Mouse (Mus musculus) lung, embryonic 15.5 days (tissue): Measurements from ENCODE around the gene Sox6. TPM values are rescaled to one million over a fixed set of nuclear protein-coding genes. Genes with fewer than 3 reads are reported as not detected.
A peak's percentile ranks its signal among the peaks of the same experiment; 100 is the strongest.

Experiments
- ATAC-seq: fragments of 200-750 bp; cut with Nextera tagmentation; 2 replicates; pipeline ENCODE4 v1.8.0; 2017; ENCODE audit warnings: moderate number of reproducible peaks, borderline replicate concordance; ENCODE audit not compliant: low FRiP score, low TSS enrichment; ENCODE audit errors: extremely low read depth
- H3K27ac ChIP-seq: fragments of 300-500 bp; sonication (generic); 2 replicates; pipeline ENCODE4 v1.5.1; 2015; ENCODE audit warnings: moderate library complexity, mild to moderate bottlenecking, inconsistent platforms
- H3K27me3 ChIP-seq: fragments of 300-500 bp; sonication (generic); 2 replicates; pipeline ENCODE4 v1.6.1; 2015; ENCODE audit warnings: inconsistent platforms
- H3K36me3 ChIP-seq: fragments of 300-500 bp; sonication (generic); 2 replicates; pipeline ENCODE4 v1.6.1; 2015; ENCODE audit warnings: inconsistent platforms
- H3K4me1 ChIP-seq: fragments of 300-500 bp; sonication (generic); 2 replicates; pipeline ENCODE4 v1.6.1; 2015; ENCODE audit warnings: inconsistent platforms
- H3K4me2 ChIP-seq: fragments of 300-500 bp; sonication (generic); 2 replicates; pipeline ENCODE4 v1.6.1; 2015; ENCODE audit warnings: inconsistent platforms, mild to moderate bottlenecking, moderate library complexity
- H3K4me3 ChIP-seq: fragments of 300-500 bp; sonication (generic); 2 replicates; pipeline ENCODE4 v1.5.1; 2015; ENCODE audit warnings: mild to moderate bottlenecking, inconsistent platforms
- H3K9ac ChIP-seq: fragments of 300-500 bp; sonication (generic); 2 replicates; pipeline ENCODE4 v1.6.1; 2015; ENCODE audit warnings: inconsistent platforms
- H3K9me3 ChIP-seq: fragments of 300-500 bp; sonication (generic); 2 replicates; pipeline ENCODE4 v1.6.1; 2016; ENCODE audit warnings: inconsistent platforms
- WGBS: fragments of 180-500 bp; shearing (Covaris S2); methylation state at CpG from one replicate; pipeline ENCODE4 v1.1.7; 2015; 5-methylcytosine and 5-hydroxymethylcytosine counted together
- polyA plus RNA-seq: library from polyadenylated mRNA; unstranded; fragments of >200 nt; fragmentation: Nextera tagmentation; extraction: Ambion mirVana; gene quantifications from 2 replicates; pipeline ENCODE4 v1.2.1, GENCODE M21; 2015

Gene Sox6
- polyA plus RNA-seq, 1 experiment from 2014 or later: 23.1 TPM

- ATAC-seq: no peak
- Histone ChIP-seq H3K27ac (no peak overlapping the region), H3K4me1 (peaks cover 44% of the 10 kb centered on the region), H3K4me2 (0 out of 2 replicates have a peak overlapping the region, but pooled peaks have one; percentile 16), H3K9ac (peak overlapping the region; percentile 3; the same call in 1 of the 2 replicates), H3K36me3 (no peaks in the 10 kb centered on the region), H3K9me3 (no peaks in the 10 kb centered on the region), H3K4me3 (no peak overlapping the region), H3K27me3 (no peaks in the 10 kb centered on the region)
- 39% methylated on average over 18 of the region's 18 CpGs for WGBS
Observed at GRCm38 (mm10) chr7:115666686-115667382, 371.8 kb downstream of the Sox6 start.

GRCm38 (mm10) chr7:115663399-115663798 lies 375.2 kb downstream of the Sox6 start:
- 78% methylated on average over 6 of the region's 6 CpGs for WGBS
- Histone ChIP-seq H3K4me1 (peaks cover 21% of the 10 kb centered on the region), H3K36me3 (no peaks in the 10 kb centered on the region), H3K9me3 (no peaks in the 10 kb centered on the region), H3K27me3 (no peaks in the 10 kb centered on the region), H3K27ac (no peak overlapping the region), H3K4me3 (no peak overlapping the region), H3K9ac (no peak overlapping the region), H3K4me2 (no peak overlapping the region)
- ATAC-seq: no peak

DNA sequence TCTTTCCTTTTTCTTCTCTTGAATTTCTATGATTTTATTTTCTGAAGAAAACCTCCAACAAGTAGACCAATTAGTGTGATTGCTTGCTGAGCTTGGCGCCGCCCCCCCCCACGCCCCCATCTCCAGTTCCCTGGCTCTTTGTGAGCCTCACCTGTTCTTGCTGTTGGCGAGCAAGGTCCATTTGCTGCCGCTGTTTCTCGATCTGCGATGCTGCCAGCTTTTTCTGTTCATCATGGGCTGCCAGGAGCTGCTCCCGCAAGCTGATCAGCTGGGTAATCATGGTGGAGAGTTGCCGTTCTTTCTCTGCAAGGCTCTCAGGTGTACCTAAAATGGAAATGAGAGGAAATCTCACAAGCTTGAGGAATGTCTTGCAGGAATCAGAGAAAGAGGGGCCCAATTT lies 376.5 kb downstream of the Sox6 start:
- 73% methylated on average over 9 of the region's 9 CpGs for WGBS
- H3K27me3 ChIP-seq: no peaks in the 10 kb centered on the region
- no peaks in the 10 kb centered on the region for H3K36me3 ChIP-seq
- no peak overlapping the region for H3K9ac ChIP-seq
- H3K4me1 ChIP-seq: peaks cover 13% of the 10 kb centered on the region
- no peak for ATAC-seq
- H3K4me2 ChIP-seq: no peak overlapping the region
- no peak overlapping the region for H3K27ac ChIP-seq
- H3K9me3 ChIP-seq: no peaks in the 10 kb centered on the region
- no peak overlapping the region for H3K4me3 ChIP-seq

DNA sequence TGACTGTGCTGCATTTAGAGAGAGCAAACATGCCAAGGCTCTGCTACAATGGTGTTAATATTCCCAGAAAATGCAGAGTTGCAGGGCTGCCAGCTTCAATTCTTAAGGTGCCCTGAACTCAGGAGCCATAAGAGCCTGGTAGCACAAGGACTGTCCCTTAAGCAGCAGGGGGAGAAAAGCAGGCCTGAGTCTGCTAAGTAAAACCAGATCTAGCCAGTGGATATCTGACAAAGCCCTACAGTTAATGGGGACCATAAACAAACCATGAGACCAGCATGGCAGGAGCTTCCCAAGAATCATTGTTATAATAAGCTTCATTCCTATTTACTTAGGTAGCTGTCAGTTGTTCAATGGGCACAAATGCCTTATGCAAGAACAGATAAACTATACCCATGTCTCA lies 391.9 kb downstream of the Sox6 start:
- no peaks in the 10 kb centered on the region for H3K9me3 ChIP-seq
- no peak for ATAC-seq
- no peaks in the 10 kb centered on the region for H3K36me3 ChIP-seq
- H3K4me3 ChIP-seq: no peak overlapping the region
- 0 out of 2 replicates have a peak, but pooled peaks cover 3% of the 10 kb centered on the region for H3K4me1 ChIP-seq
- no peak overlapping the region for H3K27ac ChIP-seq
- H3K9ac ChIP-seq: no peak overlapping the region
- H3K4me2 ChIP-seq: no peak overlapping the region
- no peaks in the 10 kb centered on the region for H3K27me3 ChIP-seq

DNA sequence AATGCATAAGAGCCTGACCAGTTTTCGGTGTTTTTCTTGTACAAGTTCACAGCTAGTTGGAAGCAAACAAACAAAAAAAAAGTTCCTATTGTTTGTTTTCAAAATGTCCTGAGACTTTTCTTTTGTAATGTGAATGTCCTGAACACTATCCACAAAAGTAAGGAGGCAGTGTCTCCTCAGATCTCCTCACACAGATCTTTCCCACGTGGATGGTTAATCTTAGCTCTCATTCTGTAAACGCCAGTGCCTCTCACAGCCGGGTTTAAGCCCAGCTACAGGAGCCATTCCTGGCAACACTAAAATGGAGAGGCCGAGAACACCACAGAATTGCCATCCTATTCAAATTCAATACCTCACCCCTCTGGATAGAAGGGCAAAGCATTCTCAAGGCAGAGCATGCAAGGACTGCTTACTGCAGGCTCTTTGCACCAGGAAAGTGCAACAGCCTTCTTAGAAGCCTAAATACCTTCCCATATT lies 392.6 kb downstream of the Sox6 start:
- H3K9ac ChIP-seq: no peak overlapping the region
- ATAC-seq: no peak
- H3K4me1 ChIP-seq: 0 out of 2 replicates have a peak, but pooled peaks cover 3% of the 10 kb centered on the region
- no peaks in the 10 kb centered on the region for H3K36me3 ChIP-seq
- H3K4me2 ChIP-seq: no peak overlapping the region
- H3K27ac ChIP-seq: no peak overlapping the region
- H3K27me3 ChIP-seq: no peaks in the 10 kb centered on the region
- WGBS: 35% methylated on average over 5 of the region's 5 CpGs
- H3K9me3 ChIP-seq: no peaks in the 10 kb centered on the region
- no peak overlapping the region for H3K4me3 ChIP-seq

DNA sequence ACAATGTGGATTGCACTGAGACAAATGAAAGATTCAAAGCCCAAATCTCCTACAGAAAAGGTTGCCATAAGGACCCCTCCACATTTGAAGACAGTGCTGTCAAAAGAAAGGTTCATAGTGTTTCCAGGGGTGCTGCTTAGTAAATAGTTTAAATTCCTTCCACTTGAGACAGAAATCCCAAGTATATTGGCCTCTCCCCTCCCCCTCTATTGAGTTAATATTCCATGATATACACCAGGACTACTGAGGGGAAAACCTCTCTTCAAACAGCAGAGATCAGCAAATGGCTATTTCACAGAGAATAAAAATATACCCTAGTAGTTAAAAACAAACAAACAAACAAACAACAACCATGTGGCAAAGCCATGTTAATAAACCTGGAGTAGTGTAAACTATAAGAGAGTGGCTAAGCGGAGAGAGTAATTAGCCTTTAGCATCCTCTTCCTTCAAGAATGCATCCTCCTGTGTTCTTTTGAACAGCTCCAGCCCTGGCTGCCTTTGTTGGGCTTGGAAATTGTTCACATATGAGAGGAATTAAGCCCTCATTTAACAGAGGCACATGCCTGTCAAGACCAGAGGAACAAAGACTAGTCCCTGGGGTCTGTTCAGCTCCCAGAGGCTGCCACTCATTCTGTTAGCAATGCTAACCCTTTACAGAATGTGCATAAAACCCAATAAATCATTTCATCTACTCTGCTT lies 393.2 kb downstream of the Sox6 start:
- no peaks in the 10 kb centered on the region for H3K9me3 ChIP-seq
- no peak overlapping the region for H3K9ac ChIP-seq
- H3K27me3 ChIP-seq: no peaks in the 10 kb centered on the region
- no peak for ATAC-seq
- H3K4me1 ChIP-seq: 0 out of 2 replicates have a peak, but pooled peaks cover 3% of the 10 kb centered on the region
- no peaks in the 10 kb centered on the region for H3K36me3 ChIP-seq
- no peak overlapping the region for H3K4me2 ChIP-seq
- WGBS: 80% methylated on average over 1 of the region's 1 CpGs
- H3K27ac ChIP-seq: no peak overlapping the region
- H3K4me3 ChIP-seq: no peak overlapping the region

DNA sequence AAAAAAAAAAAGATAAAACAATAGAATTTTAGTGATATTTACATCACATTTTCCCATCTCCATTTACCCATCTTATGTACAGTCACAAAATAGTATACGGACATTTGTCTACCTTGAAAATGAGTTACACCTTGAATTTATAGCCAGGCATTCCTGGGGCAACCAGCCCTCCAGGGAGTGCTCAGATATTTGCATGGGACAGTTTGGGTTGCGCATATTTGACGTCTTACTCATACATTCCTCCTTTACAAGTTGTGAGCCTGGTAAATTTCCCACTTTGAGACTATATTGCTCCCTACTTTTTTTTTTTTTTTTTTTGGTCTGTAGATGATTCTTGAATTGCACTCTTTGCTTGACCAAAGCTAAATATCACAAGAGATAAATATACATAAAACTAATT lies 407.9 kb downstream of the Sox6 start:
- no peak for ATAC-seq
- H3K4me2 ChIP-seq: no peak overlapping the region
- H3K9me3 ChIP-seq: no peaks in the 10 kb centered on the region
- H3K36me3 ChIP-seq: no peaks in the 10 kb centered on the region
- H3K27ac ChIP-seq: peak overlapping the region; percentile 37; the same call in 1 of the 2 replicates
- 76% methylated on average over 3 of the region's 3 CpGs for WGBS
- no peak overlapping the region for H3K4me3 ChIP-seq
- H3K9ac ChIP-seq: no peak overlapping the region
- peaks cover 17% of the 10 kb centered on the region for H3K4me1 ChIP-seq
- H3K27me3 ChIP-seq: no peaks in the 10 kb centered on the region

- no peak overlapping the region for H3K9ac ChIP-seq
- ATAC-seq: no peak
- no peak overlapping the region for H3K4me3 ChIP-seq
- H3K9me3 ChIP-seq: no peaks in the 10 kb centered on the region
- H3K36me3 ChIP-seq: no peaks in the 10 kb centered on the region
- H3K27ac ChIP-seq: peak overlapping the region; percentile 37; the same call in 1 of the 2 replicates
- H3K4me1 ChIP-seq: peaks cover 21% of the 10 kb centered on the region
- 55% methylated on average over 4 of the region's 4 CpGs for WGBS
- no peaks in the 10 kb centered on the region for H3K27me3 ChIP-seq
- H3K4me2 ChIP-seq: no peak overlapping the region
Observed at GRCm38 (mm10) chr7:115630287-115630686, 408.3 kb downstream of the Sox6 start.

DNA sequence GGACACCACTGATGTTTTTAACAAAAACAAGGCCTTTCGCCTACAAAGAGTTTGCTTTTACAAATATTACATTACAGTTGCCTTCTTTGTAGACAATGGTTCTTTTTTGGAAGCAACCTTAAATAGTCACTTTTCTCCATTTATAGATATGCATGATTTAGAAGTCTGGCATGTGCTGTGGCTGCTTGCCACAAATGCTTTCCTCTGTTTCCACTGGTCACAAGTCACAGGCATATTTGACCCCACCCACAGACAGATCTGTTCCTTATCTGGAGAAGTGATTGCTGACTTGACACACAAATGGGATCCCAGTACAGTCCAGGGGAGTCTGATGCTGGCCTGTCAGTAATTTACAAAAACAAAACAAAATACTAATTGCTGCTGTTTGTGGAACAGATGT lies 409.8 kb downstream of the Sox6 start:
- Histone ChIP-seq H3K36me3 (no peaks in the 10 kb centered on the region), H3K27me3 (no peaks in the 10 kb centered on the region), H3K27ac (no peak overlapping the region), H3K4me3 (no peak overlapping the region), H3K4me1 (peaks cover 37% of the 10 kb centered on the region), H3K9ac (no peak overlapping the region), H3K4me2 (no peak overlapping the region), H3K9me3 (no peaks in the 10 kb centered on the region)
- WGBS: 85% methylated on average over 1 of the region's 1 CpGs
- no peak for ATAC-seq

GRCm38 (mm10) chr7:115625956-115626355 lies 412.6 kb downstream of the Sox6 start:
- Histone ChIP-seq H3K4me3 (no peak overlapping the region), H3K4me1 (peaks cover 41% of the 10 kb centered on the region), H3K27me3 (no peaks in the 10 kb centered on the region), H3K9me3 (no peaks in the 10 kb centered on the region), H3K36me3 (no peaks in the 10 kb centered on the region), H3K9ac (no peak overlapping the region), H3K27ac (0 out of 2 replicates have a peak overlapping the region, but pooled peaks have one; percentile 62), H3K4me2 (no peak overlapping the region)
- no peak for ATAC-seq
- 27% methylated on average over 4 of the region's 4 CpGs for WGBS

- WGBS: 10% methylated on average over 8 of the region's 8 CpGs
- Histone ChIP-seq H3K27me3 (no peaks in the 10 kb centered on the region), H3K9me3 (no peaks in the 10 kb centered on the region), H3K9ac (no peak overlapping the region), H3K4me3 (no peak overlapping the region), H3K36me3 (no peaks in the 10 kb centered on the region), H3K27ac (peak overlapping the region; percentile 62; the same call in 1 of the 2 replicates), H3K4me1 (peaks cover 37% of the 10 kb centered on the region), H3K4me2 (peak overlapping the region; percentile 30; the same call in 1 of the 2 replicates)
- ATAC-seq: peak; percentile 73; the same call in 1 of the 2 replicates
Observed at GRCm38 (mm10) chr7:115624907-115625552, 413.6 kb downstream of the Sox6 start.

- ATAC-seq: no peak
- no peak overlapping the region for H3K27ac ChIP-seq
- H3K36me3 ChIP-seq: no peaks in the 10 kb centered on the region
- H3K4me2 ChIP-seq: no peak overlapping the region
- H3K4me1 ChIP-seq: peaks cover 37% of the 10 kb centered on the region
- WGBS: 46% methylated on average over 5 of the region's 5 CpGs
- no peaks in the 10 kb centered on the region for H3K9me3 ChIP-seq
- no peak overlapping the region for H3K9ac ChIP-seq
- H3K4me3 ChIP-seq: no peak overlapping the region
- no peaks in the 10 kb centered on the region for H3K27me3 ChIP-seq
Observed at GRCm38 (mm10) chr7:115624451-115624850, 414.1 kb downstream of the Sox6 start.
